Mouse (Mus musculus): Measurements from ENCODE around the gene Atf4.

Gene Atf4

GRCm38 (mm10) chr15:80250586-80250985 is 4.4 kb upstream of the Atf4 start:
- DNase-seq (ENCODE audit: low spot score): no peak

- DNase-seq (ENCODE audit: low spot score): no peak
These were observed 1.5 kb upstream of the Atf4 start for GRCm38 (mm10) chr15:80253530-80253929.

- DNase-seq (ENCODE audit: low spot score): no peak
These were observed 777 bp upstream of the Atf4 start for GRCm38 (mm10) chr15:80254207-80254606.

GRCm38 (mm10) chr15:80255646-80256121 is 700 bp downstream of the Atf4 start:
- peak; percentile 44 for DNase-seq (ENCODE audit: low spot score)

GRCm38 (mm10) chr15:80256242-80256641 is 1.3 kb downstream of the Atf4 start:
- DNase-seq (ENCODE audit: low spot score): no peak

- DNase-seq (ENCODE audit: low spot score): peak; percentile 12
These were observed 1.9 kb downstream of the Atf4 start for GRCm38 (mm10) chr15:80256656-80257601.

- DNase-seq (ENCODE audit: low spot score): peak; percentile 16
These were observed 2.7 kb downstream of the Atf4 start for GRCm38 (mm10) chr15:80257602-80258239.

GRCm38 (mm10) chr15:80258240-80259170 is 3.5 kb downstream of the Atf4 start:
- DNase-seq (ENCODE audit: low spot score): peak; percentile 19

GRCm38 (mm10) chr15:80259406-80260045 is 4.5 kb downstream of the Atf4 start:
- DNase-seq (ENCODE audit: low spot score): no peak

- peak; percentile 67 for DNase-seq (ENCODE audit: low spot score)
These were observed 5.7 kb downstream of the Atf4 start for GRCm38 (mm10) chr15:80260677-80261076.

GRCm38 (mm10) chr15:80261100-80261499 is 6.1 kb downstream of the Atf4 start:
- no peak for DNase-seq (ENCODE audit: low spot score)

GRCm38 (mm10) chr15:80263610-80264575 is 8.9 kb downstream of the Atf4 start, which contains the start of gene Rps19bp1:
Rps19bp1 (minus strand) TSS chr15:80264315.
- peak; percentile 91 for DNase-seq (ENCODE audit: low spot score)

GRCm38 (mm10) chr15:80266281-80266680 is 11.3 kb downstream of the Atf4 start:
- peak; percentile 62 for DNase-seq (ENCODE audit: low spot score)

- no peak for DNase-seq (ENCODE audit: low spot score)
These were observed 16.9 kb downstream of the Atf4 start for GRCm38 (mm10) chr15:80271858-80272396.

- no peak for DNase-seq (ENCODE audit: low spot score)
These were observed 22.1 kb downstream of the Atf4 start for GRCm38 (mm10) chr15:80277107-80277506.

GRCm38 (mm10) chr15:80277625-80278024 is 22.6 kb downstream of the Atf4 start:
- DNase-seq (ENCODE audit: low spot score): no peak

- DNase-seq (ENCODE audit: low spot score): no peak
These were observed 23.3 kb downstream of the Atf4 start for GRCm38 (mm10) chr15:80278121-80278759.

- DNase-seq (ENCODE audit: low spot score): no peak
These were observed 24.1 kb downstream of the Atf4 start for GRCm38 (mm10) chr15:80279053-80279452.

GRCm38 (mm10) chr15:80280646-80281045 is 25.7 kb downstream of the Atf4 start:
- no peak for DNase-seq (ENCODE audit: low spot score)

Measured in T-cell, adult 2 months (primary cell).